Mouse (Mus musculus) embryonic fibroblast, embryonic 13.5 days (primary cell): Measurements from ENCODE around the gene Epb41l1. TPM values are rescaled to one million over a fixed set of nuclear protein-coding genes. Genes with fewer than 3 reads are reported as not detected.
"Not testable (repeated sequence)": the region's sequence is repeated elsewhere in the genome, so short reads cannot be mapped to it uniquely, and the experiment has no call there.

Source experiments
- H3K27ac ChIP-seq: 2 replicates; pipeline ENCODE4 v1.5.1; 2012; ENCODE audit warnings: low read length, control low read depth, inconsistent platforms; ENCODE audit not compliant: insufficient read depth
- H3K4me1 ChIP-seq: 2 replicates; pipeline ENCODE4 v1.6.1; 2011; ENCODE audit warnings: low read length; ENCODE audit not compliant: control insufficient read depth, insufficient read depth
- H3K4me3 ChIP-seq: 2 replicates; pipeline ENCODE4 v1.5.1; 2011; ENCODE audit warnings: mild to moderate bottlenecking, control low read depth, low read length; ENCODE audit not compliant: insufficient read depth
- CTCF ChIP-seq: IDR thresholded peaks from 2 replicates; pipeline ENCODE4 v1.5.1; 2011; ENCODE audit warnings: mild to moderate bottlenecking, control low read depth, low read length, moderate library complexity, borderline replicate concordance; ENCODE audit not compliant: insufficient read depth
- POLR2A ChIP-seq: IDR thresholded peaks from 2 replicates; pipeline ENCODE4 v1.6.1; 2011; ENCODE audit warnings: low read depth, mild to moderate bottlenecking, control low read depth, low read length, moderate library complexity
- polyA plus RNA-seq: library from polyadenylated mRNA; stranded (reverse); fragments of >200 nt; gene quantifications from 2 replicates; pipeline ENCODE4 v1.2.4, GENCODE M21; 2011; ENCODE audit warnings: low read depth; ENCODE audit not compliant: missing spikeins, insufficient read length

The Epb41l1 gene
- polyA plus RNA-seq, 1 experiment = 33.6 TPM

GRCm38 (mm10) chr2:156496816-156497566 is 76.3 kb downstream of the Epb41l1 start:
- H3K4me1 ChIP-seq = no peaks in the 10 kb centered on the region
- H3K4me3 ChIP-seq = no peak overlapping the region
- TF ChIP-seq POLR2A (no peak), CTCF (no peak)
- H3K27ac ChIP-seq = no peak overlapping the region

- H3K27ac ChIP-seq = no peak overlapping the region
- TF ChIP-seq CTCF = peak; percentile 64
- TF ChIP-seq POLR2A = no peak
- H3K4me1 ChIP-seq = no peaks in the 10 kb centered on the region
- no peak overlapping the region for H3K4me3 ChIP-seq
Measured at GRCm38 (mm10) chr2:156497915-156498314, 77.2 kb downstream of the Epb41l1 start.

GRCm38 (mm10) chr2:156501025-156501424 is 80.3 kb downstream of the Epb41l1 start:
- H3K27ac ChIP-seq = no peak overlapping the region

GRCm38 (mm10) chr2:156505533-156505932 is 84.8 kb downstream of the Epb41l1 start:
- H3K4me3 ChIP-seq = no peak overlapping the region
- H3K4me1 ChIP-seq = no peaks in the 10 kb centered on the region
- TF ChIP-seq CTCF (no peak), POLR2A (no peak)
- H3K27ac ChIP-seq = no peak overlapping the region

More at GRCm38 (mm10) chr2:156501025-156501424, 80.3 kb downstream of the Epb41l1 start:
- TF ChIP-seq POLR2A (no peak), CTCF (no peak)
- no peak overlapping the region for H3K4me3 ChIP-seq
- H3K4me1 ChIP-seq = no peaks in the 10 kb centered on the region

- Histone ChIP-seq H3K4me3 (no peak overlapping the region), H3K4me1 (no peaks in the 10 kb centered on the region), H3K27ac (no peak overlapping the region)
- TF ChIP-seq CTCF (no peak), POLR2A (no peak)
Measured at GRCm38 (mm10) chr2:156512028-156512427, 91.3 kb downstream of the Epb41l1 start.

- no peak overlapping the region for H3K27ac ChIP-seq
- H3K4me1 ChIP-seq = no peaks in the 10 kb centered on the region
- TF ChIP-seq CTCF = no peak
- TF ChIP-seq POLR2A = no peak
- no peak overlapping the region for H3K4me3 ChIP-seq
Measured at GRCm38 (mm10) chr2:156512561-156512960, 91.9 kb downstream of the Epb41l1 start.

- TF ChIP-seq POLR2A = no peak
- TF ChIP-seq CTCF = no peak
- Histone ChIP-seq H3K27ac (no peak overlapping the region), H3K4me1 (no peaks in the 10 kb centered on the region), H3K4me3 (no peak overlapping the region)
Measured at GRCm38 (mm10) chr2:156515102-156515501, 94.4 kb downstream of the Epb41l1 start.

- Histone ChIP-seq H3K4me1 (no peaks in the 10 kb centered on the region), H3K4me3 (no peak overlapping the region), H3K27ac (no peak overlapping the region)
- TF ChIP-seq CTCF (peak; percentile 85), POLR2A (no peak)
Measured at GRCm38 (mm10) chr2:156515565-156516185, 95.0 kb downstream of the Epb41l1 start.

- not testable (repeated sequence) for H3K4me1 ChIP-seq, H3K4me3 ChIP-seq, H3K27ac ChIP-seq
Measured at GRCm38 (mm10) chr2:156516678-156517077, 96.0 kb downstream of the Epb41l1 start.

GRCm38 (mm10) chr2:156518306-156518705 is 97.6 kb downstream of the Epb41l1 start:
- no peak for TF ChIP-seq POLR2A
- no peak for TF ChIP-seq CTCF
- H3K4me1 ChIP-seq = no peaks in the 10 kb centered on the region
- no peak overlapping the region for H3K4me3 ChIP-seq
- no peak overlapping the region for H3K27ac ChIP-seq

- Histone ChIP-seq H3K4me1 (no peaks in the 10 kb centered on the region), H3K27ac (no peak overlapping the region), H3K4me3 (no peak overlapping the region)
- TF ChIP-seq CTCF (no peak), POLR2A (no peak)
Measured at GRCm38 (mm10) chr2:156519584-156519983, 98.9 kb downstream of the Epb41l1 start.
